Mouse (Mus musculus) thymus, adult 2 months (tissue): ENCODE data around the gene Angptl8.

Experiments
- CTCF ChIP-seq: fragments of 200-500 bp; IDR thresholded peaks from 2 replicates; pipeline ENCODE4 v1.5.1; 2012; ENCODE audit warnings: mild to moderate bottlenecking, control low read depth, low read length, moderate library complexity, borderline replicate concordance; ENCODE audit not compliant: control insufficient read depth, poor library complexity, insufficient read depth; ENCODE audit errors: extremely low read depth
- POLR2A ChIP-seq: fragments of 200-500 bp; IDR thresholded peaks from 2 replicates; pipeline ENCODE4 v1.6.1; 2012; ENCODE audit warnings: mild to moderate bottlenecking, low read length, control low read depth, moderate library complexity; ENCODE audit not compliant: control insufficient read depth, poor library complexity, insufficient read depth; ENCODE audit errors: extremely low read depth

- TF ChIP-seq CTCF (no peak), POLR2A (no peak)
These were observed 47.7 kb upstream of the Angptl8 start for GRCm38 (mm10) chr9:21787654-21788053.
